Mouse (Mus musculus): ENCODE data around the gene Ltb4r2.

DNA sequence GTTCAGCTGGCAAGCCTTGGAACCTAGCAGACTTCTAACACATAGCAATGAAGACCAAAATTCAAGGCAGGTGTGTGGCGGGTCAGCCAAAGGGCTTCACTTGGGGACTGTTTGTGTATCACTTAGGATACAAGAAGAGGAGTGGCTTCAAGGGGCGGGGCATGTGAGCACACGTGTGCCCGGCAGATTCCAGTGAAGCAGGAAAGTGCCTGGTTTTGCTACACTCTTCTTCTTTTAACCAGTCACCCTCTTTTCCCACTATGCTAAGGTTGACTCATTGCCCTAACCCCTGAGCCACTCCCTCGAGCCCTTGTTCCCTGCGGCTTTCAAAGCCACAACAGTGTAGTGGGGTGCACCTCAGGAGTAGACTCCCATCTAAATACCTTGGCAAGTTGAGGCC lies 46.3 kb upstream of the Ltb4r2 start:
- TF ChIP-seq CTCF (IDR thresholded peaks at IDR 0.05; ENCODE audit: extremely low read depth, insufficient read length, insufficient replicate concordance, low read depth, low read length) = no peak
- no peak for TF ChIP-seq POLR2A (IDR thresholded peaks at IDR 0.05; ENCODE audit: low read depth, low read length)
